Mouse (Mus musculus) kidney, adult 2 months (tissue): ENCODE measurements at regions not wholly inside any gene's neighbourhood (a gene's known extent, or its start where the extent isn't known, plus 50 kb on each side); places are given as distances from the start of the nearest gene placed in this dataset.
A peak's percentile ranks its signal among the peaks of the same experiment; 100 is the strongest.

ENCODE experiments used
- DNase-seq: peaks from one replicate; pipeline ENCODE4 v3.0.0; 2021
- H3K27ac ChIP-seq: fragments of 200-500 bp; 2 replicates; pipeline ENCODE4 v1.5.1; 2012; ENCODE audit warnings: low read depth, low read length, control low read depth, inconsistent platforms; ENCODE audit not compliant: insufficient read depth
- H3K27me3 ChIP-seq: fragments of 200-500 bp; replicated peaks from 2 replicates; pipeline ENCODE4 v1.6.1; 2012; ENCODE audit warnings: mild to moderate bottlenecking, moderate library complexity, low read length, inconsistent platforms; ENCODE audit not compliant: control insufficient read depth, insufficient read depth
- H3K36me3 ChIP-seq: fragments of 200-500 bp; 2 replicates; pipeline ENCODE4 v1.6.1; 2012; ENCODE audit warnings: mild to moderate bottlenecking, moderate library complexity, low read length, inconsistent platforms; ENCODE audit not compliant: control insufficient read depth, insufficient read depth
- H3K4me1 ChIP-seq: fragments of 200-500 bp; 2 replicates; pipeline ENCODE4 v1.6.1; 2011; ENCODE audit warnings: low read length; ENCODE audit not compliant: control insufficient read depth, insufficient read depth
- H3K4me3 ChIP-seq: fragments of 200-500 bp; 2 replicates; pipeline ENCODE4 v1.5.1; 2011; ENCODE audit warnings: mild to moderate bottlenecking, low read depth, low read length, control low read depth; ENCODE audit not compliant: insufficient read depth
- CTCF ChIP-seq: fragments of 200-500 bp; conservative IDR thresholded peaks from 2 replicates; pipeline ENCODE4 v1.5.1; 2011; ENCODE audit warnings: low read depth, mild to moderate bottlenecking, control low read depth, low read length, moderate library complexity, mixed read lengths; ENCODE audit not compliant: insufficient read depth, insufficient read length
- POLR2A ChIP-seq: fragments of 200-500 bp; IDR thresholded peaks from one replicate; pipeline ENCODE4 v1.6.1; 2011; ENCODE audit warnings: low read depth, low read length, control low read depth
- WGBS: fragments of 180-500 bp; shearing (Covaris S2); methylation state at CpG from one replicate; pipeline ENCODE4 v1.1.7; 2018; 5-methylcytosine and 5-hydroxymethylcytosine counted together

GRCm38 (mm10) chr2:19049877-19050731 is 52.0 kb downstream of the 4930426L09Rik start:
- Histone ChIP-seq H3K4me3 (no peak overlapping the region), H3K4me1 (no peaks in the 10 kb centered on the region), H3K36me3 (no peaks in the 10 kb centered on the region), H3K27ac (no peak overlapping the region), H3K27me3 (no peaks in the 10 kb centered on the region)
- WGBS: 60% methylated on average over 18 of the region's 18 CpGs
- DNase-seq: no peak
- TF ChIP-seq CTCF (no peak), POLR2A (no peak)

- no peak overlapping the region for H3K27ac ChIP-seq
- H3K36me3 ChIP-seq: no peaks in the 10 kb centered on the region
- H3K27me3 ChIP-seq: no peaks in the 10 kb centered on the region
- peaks cover 7% of the 10 kb centered on the region for H3K4me1 ChIP-seq
- TF ChIP-seq POLR2A: no peak
- no peak for DNase-seq
- 78% methylated on average over 2 of the region's 2 CpGs for WGBS
- H3K4me3 ChIP-seq: no peak overlapping the region
Measured at GRCm38 (mm10) chr2:19055500-19055899, 57.4 kb downstream of the 4930426L09Rik start.

- peaks cover 8% of the 10 kb centered on the region for H3K4me1 ChIP-seq
- 80% methylated on average over 5 of the region's 5 CpGs for WGBS
- H3K4me3 ChIP-seq: no peak overlapping the region
- H3K36me3 ChIP-seq: no peaks in the 10 kb centered on the region
- H3K27me3 ChIP-seq: no peaks in the 10 kb centered on the region
- no peak for DNase-seq
- TF ChIP-seq CTCF (no peak), POLR2A (no peak)
- H3K27ac ChIP-seq: no peak overlapping the region
Measured at GRCm38 (mm10) chr2:19057859-19058258, 59.7 kb downstream of the 4930426L09Rik start.

- Histone ChIP-seq H3K27me3 (no peaks in the 10 kb centered on the region), H3K27ac (no peak overlapping the region), H3K4me3 (no peak overlapping the region), H3K36me3 (no peaks in the 10 kb centered on the region), H3K4me1 (peaks cover 8% of the 10 kb centered on the region)
- no peak for DNase-seq
- TF ChIP-seq POLR2A (no peak), CTCF (no peak)
- 82% methylated on average over 3 of the region's 3 CpGs for WGBS
Measured at GRCm38 (mm10) chr2:19058765-19059164, 60.6 kb downstream of the 4930426L09Rik start.

GRCm38 (mm10) chr2:19059246-19059645 is 61.1 kb downstream of the 4930426L09Rik start:
- Histone ChIP-seq H3K4me3 (no peak overlapping the region), H3K36me3 (no peaks in the 10 kb centered on the region), H3K27ac (no peak overlapping the region), H3K4me1 (peaks cover 8% of the 10 kb centered on the region), H3K27me3 (no peaks in the 10 kb centered on the region)
- 66% methylated on average over 5 of the region's 5 CpGs for WGBS
- no peak for TF ChIP-seq POLR2A
- DNase-seq: no peak

- DNase-seq: peak; percentile 47
- H3K27me3 ChIP-seq: no peaks in the 10 kb centered on the region
- TF ChIP-seq CTCF (no peak), POLR2A (no peak)
- no peak overlapping the region for H3K27ac ChIP-seq
- 49% methylated on average over 9 of the region's 9 CpGs for WGBS
- H3K4me3 ChIP-seq: no peak overlapping the region
- H3K4me1 ChIP-seq: peaks cover 8% of the 10 kb centered on the region
- no peaks in the 10 kb centered on the region for H3K36me3 ChIP-seq
Measured at GRCm38 (mm10) chr2:19060218-19060915, 62.2 kb downstream of the 4930426L09Rik start.

GRCm38 (mm10) chr2:19064560-19065362 is 66.6 kb downstream of the 4930426L09Rik start:
- DNase-seq: peak; percentile 56
- Histone ChIP-seq H3K27ac (peak overlapping the region; percentile 22; the same call in 1 of the 2 replicates), H3K4me3 (no peak overlapping the region), H3K27me3 (no peaks in the 10 kb centered on the region), H3K36me3 (no peaks in the 10 kb centered on the region), H3K4me1 (peaks cover 10% of the 10 kb centered on the region)
- WGBS: 39% methylated on average over 9 of the region's 9 CpGs
- TF ChIP-seq CTCF: no peak
